Mouse (Mus musculus): ENCODE data around the gene Ush2a.

The Ush2a gene

GRCm38 (mm10) chr1:188763761-188764160 lies 501.9 kb downstream of the Ush2a start:
- no peak for DNase-seq (ENCODE audit: low spot score in 2 of 2)

DNA sequence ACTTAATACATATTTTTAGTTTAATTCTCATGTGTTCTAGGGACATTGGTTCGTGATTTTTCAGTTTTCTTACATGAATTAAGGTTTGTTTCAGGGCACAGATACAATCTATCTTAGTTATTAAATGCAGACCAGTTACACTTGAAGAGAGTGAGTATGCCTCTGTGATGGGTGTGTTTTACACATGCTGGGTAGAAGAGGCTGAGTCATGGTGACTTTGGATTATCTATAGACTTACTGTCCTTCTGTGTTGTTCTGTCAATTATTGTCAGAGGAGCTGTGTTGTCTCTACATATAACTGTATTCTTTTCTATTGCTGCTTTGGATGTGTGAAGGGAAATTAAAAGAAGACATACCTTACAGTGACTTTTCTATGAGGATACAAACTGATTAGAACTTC lies 509.0 kb downstream of the Ush2a start:
- no peak for DNase-seq (ENCODE audit: low spot score in 2 of 2)

GRCm38 (mm10) chr1:188772516-188773229 lies 510.9 kb downstream of the Ush2a start:
- DNase-seq (ENCODE audit: low spot score in 2 of 2): no peak

GRCm38 (mm10) chr1:188773631-188774030 lies 511.8 kb downstream of the Ush2a start:
- DNase-seq (ENCODE audit: low spot score in 2 of 2): no peak

- no peak for DNase-seq (ENCODE audit: low spot score in 2 of 2)
These were observed 515.8 kb downstream of the Ush2a start for GRCm38 (mm10) chr1:188777556-188778161.

DNA sequence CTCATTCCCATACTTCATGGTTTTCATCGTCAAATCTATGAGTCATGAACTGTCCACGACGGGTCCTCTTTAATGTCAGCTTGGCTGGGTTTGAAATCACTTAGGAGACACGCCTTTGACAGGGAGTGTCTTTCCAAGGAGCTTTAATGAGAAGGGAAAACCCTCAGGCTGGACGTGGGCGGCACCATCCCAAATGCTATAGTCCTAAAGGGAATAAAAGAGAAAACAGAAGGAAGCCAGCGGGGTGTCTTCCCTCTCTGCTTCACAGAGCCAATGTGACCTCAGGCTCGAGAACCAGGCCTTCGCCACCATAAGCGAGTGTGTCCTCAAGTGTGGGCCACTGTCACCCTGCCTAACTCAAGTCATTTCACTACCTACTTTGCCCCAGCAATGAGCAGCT lies 523.2 kb downstream of the Ush2a start:
- no peak for DNase-seq (ENCODE audit: low spot score in 2 of 2)

DNA sequence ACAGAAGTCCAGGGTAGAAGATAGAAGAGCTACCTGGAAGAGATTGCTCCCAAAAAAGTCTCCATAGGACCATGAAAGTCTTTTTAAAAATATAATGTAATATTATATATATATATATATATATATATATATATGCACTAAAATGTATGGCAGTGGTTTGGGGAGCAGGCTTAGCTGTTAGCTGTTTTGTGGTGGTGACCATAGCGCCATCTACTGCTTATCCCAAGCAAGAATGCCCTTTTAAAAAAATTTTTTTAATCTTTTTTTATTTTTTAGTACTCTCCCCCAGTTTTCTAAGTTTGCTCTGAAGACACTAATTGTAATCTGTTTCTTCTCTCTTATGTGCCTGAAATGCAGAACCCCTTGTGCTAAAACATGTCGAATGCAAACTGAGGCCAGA lies 543.2 kb downstream of the Ush2a start:
- DNase-seq (ENCODE audit: low spot score in 2 of 2): no peak

GRCm38 (mm10) chr1:188805852-188806251 lies 544.0 kb downstream of the Ush2a start:
- DNase-seq (ENCODE audit: low spot score in 2 of 2): no peak

DNA sequence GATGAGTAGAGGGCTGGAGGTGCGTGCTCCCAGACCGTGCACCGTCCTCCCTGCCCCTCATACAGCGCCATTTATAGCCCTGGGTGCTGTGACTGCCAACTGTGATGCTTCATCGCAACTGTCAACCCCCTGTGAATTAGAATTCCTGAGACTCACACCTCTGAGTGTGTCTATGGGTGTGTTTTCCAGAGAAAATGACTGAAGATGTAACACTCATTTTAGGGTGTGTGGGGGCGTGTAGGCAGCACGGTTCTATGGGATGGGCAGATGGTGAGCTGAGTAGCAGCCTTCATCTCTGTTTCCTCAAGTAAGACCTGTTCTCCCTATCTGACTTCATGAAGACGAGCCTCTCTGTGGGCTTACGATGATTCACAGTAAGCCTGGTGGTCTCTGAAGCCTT lies 548.8 kb downstream of the Ush2a start:
- no peak for DNase-seq (ENCODE audit: low spot score in 2 of 2)

DNA sequence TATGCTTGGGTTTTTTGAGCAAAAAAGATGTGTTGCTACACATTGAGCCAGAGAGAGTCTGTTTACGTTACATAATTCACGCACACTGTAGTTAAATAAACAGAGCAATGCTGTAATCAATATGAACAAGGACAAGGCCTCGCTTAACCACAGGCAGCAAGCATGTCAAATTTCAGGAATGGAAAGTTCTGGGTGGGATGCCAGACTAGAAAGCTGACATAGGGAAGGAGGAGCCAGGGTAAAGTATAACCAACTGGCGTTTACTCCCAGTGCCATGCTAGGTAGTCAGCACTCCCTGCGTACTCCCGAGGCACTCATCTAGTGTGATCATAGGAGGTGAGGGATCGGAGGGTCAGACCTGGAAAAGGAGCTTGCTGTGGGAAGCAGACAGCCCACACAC lies 553.2 kb downstream of the Ush2a start:
- DNase-seq (ENCODE audit: low spot score in 2 of 2): no peak

GRCm38 (mm10) chr1:188824195-188824594 lies 562.4 kb downstream of the Ush2a start:
- no peak for DNase-seq (ENCODE audit: low spot score in 2 of 2)

GRCm38 (mm10) chr1:188824878-188825532 lies 563.2 kb downstream of the Ush2a start:
- DNase-seq (ENCODE audit: low spot score in 2 of 2): no peak

GRCm38 (mm10) chr1:188830527-188831407 lies 568.9 kb downstream of the Ush2a start:
- peak; percentile 3 to 4 for DNase-seq (ENCODE audit: low spot score in 2 of 2)

GRCm38 (mm10) chr1:188833906-188834305 lies 572.1 kb downstream of the Ush2a start:
- no peak for DNase-seq (ENCODE audit: low spot score in 2 of 2)

DNA sequence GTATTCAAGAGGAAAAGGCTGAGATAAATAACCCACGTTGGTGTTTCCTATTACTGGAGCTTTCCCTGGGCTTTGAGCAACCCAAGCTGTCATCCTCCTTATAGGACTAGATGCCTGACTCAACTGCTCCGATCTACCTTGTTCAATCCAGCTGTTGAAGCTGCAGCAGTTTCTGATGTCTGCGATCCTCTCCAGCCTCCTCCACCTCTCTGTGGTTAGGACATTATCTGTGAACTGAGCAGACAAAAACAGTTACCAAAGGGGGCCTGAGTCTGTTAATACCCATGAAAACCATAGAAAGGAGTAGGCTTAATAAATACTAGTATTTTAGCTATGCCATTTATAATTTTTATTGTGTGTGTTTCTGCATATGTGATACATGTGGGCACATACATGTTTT lies 572.9 kb downstream of the Ush2a start:
- no peak for DNase-seq (ENCODE audit: low spot score in 2 of 2)

- no peak for DNase-seq (ENCODE audit: low spot score in 2 of 2)
These were observed 575.9 kb downstream of the Ush2a start for GRCm38 (mm10) chr1:188837613-188838295.

DNA sequence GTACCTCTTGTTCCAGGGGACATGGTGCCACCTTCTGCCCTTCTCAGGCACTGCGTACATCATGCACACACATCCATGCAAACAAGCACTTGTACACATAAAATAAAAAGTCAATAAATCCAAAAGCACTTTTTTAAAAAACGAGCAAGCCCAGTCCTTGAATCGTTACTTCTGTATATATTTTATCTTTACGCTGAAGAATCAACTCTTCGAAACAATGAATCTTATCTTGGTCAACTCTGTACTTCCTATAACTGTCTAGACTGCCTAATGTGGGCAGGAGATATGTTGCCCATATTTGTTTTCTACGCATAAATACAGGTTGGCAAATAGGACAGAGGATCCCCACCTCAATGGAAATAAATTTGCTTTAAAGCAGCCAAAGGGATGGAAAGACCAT lies 585.4 kb downstream of the Ush2a start:
- no peak for DNase-seq (ENCODE audit: low spot score in 2 of 2)

DNA sequence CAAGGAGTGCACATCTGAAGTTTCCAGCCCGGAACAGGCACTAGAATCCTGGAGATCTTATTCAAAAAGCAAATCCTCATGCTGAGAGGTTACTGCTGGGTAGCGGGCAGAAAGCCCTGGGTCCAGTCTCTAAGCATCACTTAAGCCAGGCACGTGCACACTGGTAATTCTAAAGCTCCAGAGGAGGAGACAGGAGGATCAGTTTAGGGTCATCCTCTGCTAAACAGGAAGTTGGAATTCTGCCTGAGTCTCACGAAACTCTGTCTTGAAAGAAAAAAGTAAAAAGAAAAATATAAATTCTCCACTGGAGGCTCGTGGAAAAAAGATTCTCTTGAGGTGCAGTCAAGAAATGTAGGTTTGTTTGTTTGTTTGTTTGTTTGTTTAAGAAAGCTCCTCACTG lies 591.0 kb downstream of the Ush2a start:
- no peak for DNase-seq (ENCODE audit: low spot score in 2 of 2)

DNA sequence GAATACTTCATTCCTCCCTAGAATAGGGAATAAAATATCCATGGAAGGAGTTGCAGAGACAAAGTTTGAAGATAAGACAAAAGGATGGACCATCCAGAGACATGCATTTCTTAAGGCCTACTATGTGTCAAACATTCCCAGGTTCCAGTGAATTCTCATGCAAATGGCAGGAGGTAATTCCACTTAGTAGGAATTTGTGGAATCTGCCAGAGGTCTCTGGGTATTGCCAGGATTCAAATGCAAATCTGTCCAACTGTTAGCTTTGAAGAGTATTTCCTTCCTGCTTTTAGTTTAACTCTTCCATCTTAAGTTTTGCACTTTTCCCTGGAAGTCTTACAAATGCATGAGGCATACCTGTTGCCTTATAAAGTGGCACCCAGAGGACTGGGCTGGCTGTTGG lies 592.4 kb downstream of the Ush2a start:
- no peak for DNase-seq (ENCODE audit: low spot score in 2 of 2)

- no peak for DNase-seq (ENCODE audit: low spot score in 2 of 2)
These were observed 593.2 kb downstream of the Ush2a start for GRCm38 (mm10) chr1:188855034-188855433.

GRCm38 (mm10) chr1:188859718-188860117 lies 597.9 kb downstream of the Ush2a start:
- DNase-seq (ENCODE audit: low spot score in 2 of 2): no peak

DNA sequence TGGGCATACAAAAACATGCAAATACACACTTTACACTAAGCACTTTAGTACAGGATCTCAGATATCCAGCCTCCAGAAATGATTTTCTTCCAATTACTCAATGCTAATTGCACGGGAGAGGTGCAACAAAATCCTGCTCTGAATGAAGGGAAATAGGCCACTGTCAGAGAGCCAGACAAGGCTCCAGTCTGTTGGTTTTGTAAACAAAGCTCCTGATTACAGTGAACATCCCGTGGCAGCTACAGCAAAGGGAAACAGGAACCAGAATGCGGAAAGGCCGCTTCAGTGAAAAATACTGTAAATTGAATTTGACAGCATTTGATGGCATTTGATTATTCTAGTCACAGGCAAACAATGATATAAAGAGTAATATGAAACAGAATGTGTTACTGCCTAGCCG lies 604.1 kb downstream of the Ush2a start:
- no peak for DNase-seq (ENCODE audit: low spot score in 2 of 2)

Measured in urinary bladder, postnatal 36 days (tissue).